Mouse (Mus musculus) olfactory bulb, adult 2 months (tissue): ENCODE data around the gene Cys1. TPM values are rescaled to one million over a fixed set of nuclear protein-coding genes. Genes with fewer than 3 reads are reported as not detected.

Experiments
- H3K27ac ChIP-seq: fragments of 200-500 bp; 2 replicates; pipeline ENCODE4 v1.5.1; 2012; ENCODE audit warnings: low read depth, low read length; ENCODE audit not compliant: insufficient read depth
- H3K4me1 ChIP-seq: fragments of 200-500 bp; 2 replicates; pipeline ENCODE4 v1.6.1; 2012; ENCODE audit warnings: low read length; ENCODE audit not compliant: control insufficient read depth, insufficient read depth
- H3K4me3 ChIP-seq: fragments of 200-500 bp; 2 replicates; pipeline ENCODE4 v1.5.1; 2012; ENCODE audit warnings: mild to moderate bottlenecking, low read depth, low read length, moderate library complexity; ENCODE audit not compliant: insufficient read depth
- CTCF ChIP-seq: fragments of 200-500 bp; IDR thresholded peaks from 2 replicates; pipeline ENCODE4 v1.5.1; 2012; ENCODE audit warnings: low read depth, mild to moderate bottlenecking, low read length, moderate library complexity; ENCODE audit not compliant: insufficient read depth
- POLR2A ChIP-seq: fragments of 200-500 bp; IDR thresholded peaks from 2 replicates; pipeline ENCODE4 v1.6.1; 2012; ENCODE audit warnings: mild to moderate bottlenecking, low read depth, low read length, moderate library complexity; ENCODE audit not compliant: insufficient read depth
- WGBS: fragments of 180-500 bp; shearing (Covaris S2); methylation state at CpG from one replicate; pipeline ENCODE4 v1.1.7; 2018; 5-methylcytosine and 5-hydroxymethylcytosine counted together
- polyA plus RNA-seq: library from polyadenylated mRNA; stranded (reverse); fragments of >200 nt; gene quantifications from 2 replicates; pipeline ENCODE4 v1.2.4, GENCODE M21; 2012; ENCODE audit warnings: low replicate concordance; ENCODE audit not compliant: missing spikeins, insufficient read depth, insufficient read length

Cys1 gene
- polyA plus RNA-seq, 1 experiment: not detected

- H3K4me3 ChIP-seq: no peak overlapping the region
- WGBS: 67% methylated on average over 1 of the region's 1 CpGs
- H3K4me1 ChIP-seq: no peaks in the 10 kb centered on the region
- TF ChIP-seq POLR2A: no peak
- TF ChIP-seq CTCF: no peak
- H3K27ac ChIP-seq: no peak overlapping the region
Measured at GRCm38 (mm10) chr12:24633753-24634191, 47.8 kb downstream of the Cys1 start.

GRCm38 (mm10) chr12:24632404-24632803 lies 49.2 kb downstream of the Cys1 start:
- WGBS: 71% methylated on average over 4 of the region's 4 CpGs
- TF ChIP-seq CTCF (no peak), POLR2A (no peak)

GRCm38 (mm10) chr12:24630220-24630619 lies 51.4 kb downstream of the Cys1 start:
- Histone ChIP-seq H3K4me3 (no peak overlapping the region), H3K4me1 (no peaks in the 10 kb centered on the region), H3K27ac (no peak overlapping the region)
- no peak for TF ChIP-seq CTCF
- no peak for TF ChIP-seq POLR2A
- WGBS: 77% methylated on average over 1 of the region's 1 CpGs

More at GRCm38 (mm10) chr12:24632404-24632803, 49.2 kb downstream of the Cys1 start:
- H3K4me3 ChIP-seq: no peak overlapping the region
- no peaks in the 10 kb centered on the region for H3K4me1 ChIP-seq
- no peak overlapping the region for H3K27ac ChIP-seq

- Histone ChIP-seq H3K4me3 (no peak overlapping the region), H3K4me1 (no peaks in the 10 kb centered on the region), H3K27ac (no peak overlapping the region)
- TF ChIP-seq POLR2A (no peak), CTCF (no peak)
- WGBS: 76% methylated on average over 3 of the region's 3 CpGs
Measured at GRCm38 (mm10) chr12:24627215-24627614, 54.4 kb downstream of the Cys1 start.

- 82% methylated on average over 5 of the region's 5 CpGs for WGBS
- H3K27ac ChIP-seq: no peak overlapping the region
- H3K4me1 ChIP-seq: no peaks in the 10 kb centered on the region
- no peak overlapping the region for H3K4me3 ChIP-seq
- TF ChIP-seq POLR2A (no peak), CTCF (no peak)
Measured at GRCm38 (mm10) chr12:24626401-24626800, 55.2 kb downstream of the Cys1 start.

- WGBS: 79% methylated on average over 12 of the region's 12 CpGs
- Histone ChIP-seq H3K4me1 (no peaks in the 10 kb centered on the region), H3K27ac (no peak overlapping the region), H3K4me3 (no peak overlapping the region)
- TF ChIP-seq CTCF (no peak), POLR2A (no peak)
Measured at GRCm38 (mm10) chr12:24623486-24624251, 57.9 kb downstream of the Cys1 start.

GRCm38 (mm10) chr12:24619436-24619835 lies 62.2 kb downstream of the Cys1 start:
- 89% methylated on average over 4 of the region's 4 CpGs for WGBS
- TF ChIP-seq POLR2A (no peak), CTCF (no peak)
- H3K4me3 ChIP-seq: no peak overlapping the region
- H3K4me1 ChIP-seq: no peaks in the 10 kb centered on the region
- H3K27ac ChIP-seq: no peak overlapping the region

Other genes with a start within 250 kb of the Cys1 start
- gene Taf1b, start 183.5 kb downstream of the Cys1 start, polyA plus RNA-seq: not detected in 2 replicates
- not detected in 2 replicates for gene Grhl1, start 109.5 kb downstream of the Cys1 start, polyA plus RNA-seq
- gene Klf11, start 30.5 kb downstream of the Cys1 start, polyA plus RNA-seq: not detected in 2 replicates
- gene Rrm2, start 26.4 kb upstream of the Cys1 start, polyA plus RNA-seq: not detected in 2 replicates
- gene Mboat2, start 149.1 kb upstream of the Cys1 start, polyA plus RNA-seq: not detected in 2 replicates